Mouse (Mus musculus): ENCODE results near the gene Rabif. TPM values are rescaled to one million over a fixed set of nuclear protein-coding genes. Genes with fewer than 3 reads are reported as not detected.
"Not testable (repeated sequence)": the region's sequence is repeated elsewhere in the genome, so short reads cannot be mapped to it uniquely, and the experiment has no call there.

Rabif gene
- total and polyA plus RNA-seq, 3 experiments: 21.5 to 21.8 TPM; not detected in 1

DNA sequence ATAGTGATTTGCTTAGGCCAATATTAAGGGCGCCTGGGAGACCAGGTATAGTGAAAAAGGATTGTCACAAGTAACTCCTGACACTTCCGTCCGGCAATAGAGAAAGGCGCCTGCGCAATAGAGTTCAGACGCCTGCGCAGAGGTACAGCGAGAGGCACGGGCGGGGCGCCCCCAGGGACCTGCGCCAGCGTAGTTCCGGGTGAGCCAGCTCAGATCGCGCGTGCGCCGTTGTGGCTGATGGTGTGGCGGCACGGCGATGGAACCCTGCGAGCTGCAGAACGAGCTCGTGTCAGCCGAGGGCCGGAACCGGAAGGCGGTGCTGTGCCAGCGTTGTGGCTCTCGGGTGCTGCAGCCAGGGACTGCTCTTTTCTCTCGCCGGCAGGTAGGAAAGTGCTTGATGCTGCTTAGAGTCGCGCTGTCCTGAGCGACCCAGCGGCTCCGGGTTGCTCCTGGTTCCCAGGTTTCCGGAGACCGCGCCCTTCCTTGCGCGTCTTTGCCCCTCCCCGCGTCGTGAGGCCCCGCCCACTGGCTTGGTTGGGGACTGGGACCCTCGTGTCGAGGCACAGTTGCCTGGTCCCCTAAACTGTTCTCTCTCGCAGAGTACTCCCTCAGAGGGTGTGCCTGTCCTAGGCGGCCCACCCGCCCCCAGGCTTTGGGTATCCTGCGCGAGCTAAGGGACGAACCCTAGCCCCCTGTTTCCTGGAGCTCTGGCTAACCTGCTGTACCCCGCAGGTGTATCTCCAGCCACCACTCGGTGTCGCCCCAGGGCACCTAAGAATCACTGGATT lies at the start of gene Rabif (continued):
- peak; percentile 97 for TF ChIP-seq ELF1 (IDR thresholded peaks at IDR 0.05; ENCODE audit: low read depth, low read length)
- 0 out of 4 replicates have a peak, but pooled peaks of 1 of the 2 experiments have one; percentile 3 for TF ChIP-seq EP300 (IDR thresholded peaks at IDR 0.05; ENCODE audit: low read depth in 1 of 2, low read length in 2 of 2)
- TF ChIP-seq SIN3A (IDR thresholded peaks at IDR 0.05; ENCODE audit: low read length): peak; percentile 73
- no peak for TF ChIP-seq USF2 (IDR thresholded peaks at IDR 0.05; ENCODE audit: borderline replicate concordance in 1 of 2, insufficient read depth in 1 of 2, low read depth in 1 of 2, low read length in 2 of 2)

DNA sequence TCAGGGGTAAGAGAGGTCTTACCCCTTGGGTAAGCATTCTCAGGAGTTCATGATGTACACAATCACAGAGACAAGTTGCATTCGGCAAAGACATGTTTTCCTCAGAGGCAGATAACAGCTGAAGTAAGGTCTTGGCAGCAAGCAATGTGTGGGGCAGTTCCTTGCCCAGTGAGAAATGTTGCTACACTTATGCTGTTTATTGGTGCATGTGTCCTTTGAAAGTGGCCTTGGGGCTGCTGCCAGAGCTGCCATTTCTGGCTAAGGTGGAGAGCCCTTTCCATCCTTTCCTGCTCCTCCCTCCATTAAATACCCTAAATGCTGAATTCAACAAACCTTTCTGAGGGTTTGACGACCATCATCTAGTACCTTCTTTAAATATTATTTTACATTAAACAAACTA lies 49.0 kb upstream of the Rabif start:
- Histone ChIP-seq H3K4me1 (ENCODE audit: control insufficient read depth in 1 of 2, insufficient read depth in 2 of 2, low read length in 2 of 2) (peaks cover 24 to 29% of the 10 kb centered on the region in 2 experiments), H3K4me3 (ENCODE audit: control insufficient read depth in 1 of 2, insufficient read depth in 1 of 2, low read depth in 2 of 2, low read length in 2 of 2) (no peak overlapping the region), H3K27me3 (ENCODE audit: control insufficient read depth in 1 of 2, insufficient read depth in 2 of 2, low read length in 2 of 2) (no peaks in the 10 kb centered on the region), H3K27ac (ENCODE audit: control insufficient read depth, low read depth, low read length) (no peak overlapping the region), H3K9ac (ENCODE audit: control insufficient read depth, low read depth, low read length, poor library complexity, severe bottlenecking) (no peak overlapping the region), H3K79me2 (ENCODE audit: control insufficient read depth, insufficient read depth, low read length, poor library complexity) (no peaks in the 10 kb centered on the region), H3K36me3 (ENCODE audit: control insufficient read depth in 1 of 2, insufficient read depth in 2 of 2, low read length in 2 of 2) (peaks cover 0 to 22% of the 10 kb centered on the region in 2 experiments; a peak in 2 of 4 replicates), H3K9me3 (replicated peaks; ENCODE audit: insufficient read depth, low read length) (no peaks in the 10 kb centered on the region)
- no peak for TF ChIP-seq RAD21 (IDR thresholded peaks at IDR 0.05; ENCODE audit: low read depth, low read length)
- TF ChIP-seq ZC3H11A (IDR thresholded peaks at IDR 0.05; ENCODE audit: low read depth, low read length): no peak
- TF ChIP-seq HCFC1 (IDR thresholded peaks at IDR 0.05; ENCODE audit: low read depth, low read length): no peak
- TF ChIP-seq POLR2AphosphoS2 (IDR thresholded peaks at IDR 0.05; ENCODE audit: low read length): no peak
- TF ChIP-seq NELFE (IDR thresholded peaks at IDR 0.05; ENCODE audit: low read depth, low read length): no peak
- TF ChIP-seq RCOR1 (IDR thresholded peaks at IDR 0.05; ENCODE audit: low read depth, low read length): no peak
- TF ChIP-seq GATA1 (IDR thresholded peaks at IDR 0.05; ENCODE audit: low read depth, low read length): no peak
- no peak for TF ChIP-seq MAX (IDR thresholded peaks at IDR 0.05; ENCODE audit: low read length)
- TF ChIP-seq MXI1 (IDR thresholded peaks at IDR 0.05; ENCODE audit: low read depth, low read length): no peak
- no peak for TF ChIP-seq SIN3A (IDR thresholded peaks at IDR 0.05; ENCODE audit: low read length)
- no peak for TF ChIP-seq GABPA (IDR thresholded peaks at IDR 0.05; ENCODE audit: low read depth, low read length)
- no peak for DNase-seq (ENCODE audit: low read depth, low spot score)

DNA sequence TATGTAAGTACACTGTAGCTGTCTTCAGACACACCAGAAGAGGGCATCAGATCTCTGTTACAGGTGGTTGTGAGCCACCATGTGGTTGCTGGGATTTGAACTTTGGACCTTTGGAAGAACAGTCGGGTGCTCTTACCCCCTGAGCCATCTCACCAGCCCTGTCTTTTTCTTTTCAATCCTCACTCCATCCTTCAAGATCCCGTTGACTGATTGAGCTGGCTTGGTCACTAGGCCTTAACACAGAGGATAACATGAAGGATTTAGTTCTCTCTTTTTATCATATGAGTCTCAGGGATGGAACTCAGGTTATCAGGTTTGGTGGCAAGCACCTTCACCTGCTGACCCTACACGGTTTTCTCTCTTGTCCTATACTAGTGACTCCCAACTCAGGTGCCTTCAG lies 45.9 kb upstream of the Rabif start:
- H3K79me2 ChIP-seq (ENCODE audit: control insufficient read depth, insufficient read depth, low read length, poor library complexity); H3K9me3 ChIP-seq (replicated peaks; ENCODE audit: insufficient read depth, low read length); H3K27ac ChIP-seq (ENCODE audit: control insufficient read depth, low read depth, low read length); H3K4me3 ChIP-seq (ENCODE audit: control insufficient read depth in 1 of 2, insufficient read depth in 1 of 2, low read depth in 2 of 2, low read length in 2 of 2); H3K9ac ChIP-seq (ENCODE audit: control insufficient read depth, low read depth, low read length, poor library complexity, severe bottlenecking); DNase-seq (ENCODE audit: low read depth, low spot score); H3K27me3 ChIP-seq (ENCODE audit: control insufficient read depth in 1 of 2, insufficient read depth in 2 of 2, low read length in 2 of 2): not testable (repeated sequence)
- TF ChIP-seq TBP (IDR thresholded peaks at IDR 0.05; ENCODE audit: low read depth, low read length): peak; percentile 77
- Histone ChIP-seq H3K36me3 (ENCODE audit: control insufficient read depth in 1 of 2, insufficient read depth in 2 of 2, low read length in 2 of 2) (peaks cover 0 to 13% of the 10 kb centered on the region in 2 experiments; a peak in 2 of 4 replicates), H3K4me1 (ENCODE audit: control insufficient read depth in 1 of 2, insufficient read depth in 2 of 2, low read length in 2 of 2) (peaks cover 16 to 19% of the 10 kb centered on the region in 2 experiments)
